Mouse (Mus musculus): ENCODE data around the gene Prr7. TPM values are rescaled to one million over a fixed set of nuclear protein-coding genes. Genes with fewer than 3 reads are reported as not detected.
"Not testable (repeated sequence)": the region's sequence is repeated elsewhere in the genome, so short reads cannot be mapped to it uniquely, and the experiment has no call there.

Prr7 gene
- polyA plus RNA-seq, 1 experiment from 2014 or later, result 6.7 TPM

- H3K4me1 ChIP-seq (ENCODE audit: control insufficient read depth, insufficient read depth, low read length), result no peaks in the 10 kb centered on the region
Observed at GRCm38 (mm10) chr13:55429226-55429888, 34.7 kb upstream of the Prr7 start.

GRCm38 (mm10) chr13:55430566-55430965 lies 33.5 kb upstream of the Prr7 start:
- no peak for ATAC-seq (ENCODE audit: low read depth)
- Histone ChIP-seq H3K36me3 (ENCODE audit: control insufficient read depth, insufficient read depth, low read length) (no peaks in the 10 kb centered on the region), H3K27me3 (ENCODE audit: control insufficient read depth, insufficient read depth, low read length) (no peaks in the 10 kb centered on the region), H3K9me3 (ENCODE audit: control insufficient read depth, low read length) (no peaks in the 10 kb centered on the region), H3K4me3 (ENCODE audit: low read depth, low read length) (no peak overlapping the region), H3K4me1 (ENCODE audit: control insufficient read depth, insufficient read depth, low read length) (no peaks in the 10 kb centered on the region), H3K27ac (ENCODE audit: low read depth, low read length) (no peak overlapping the region), H3K9ac (replicated peaks; ENCODE audit: low read depth, low read length) (no peak overlapping the region), H3K4me2 (ENCODE audit: low read depth, low read length) (no peak overlapping the region)
- WGBS, result 87% methylated on average over 2 of the region's 2 CpGs

More at GRCm38 (mm10) chr13:55429226-55429888, 34.7 kb upstream of the Prr7 start:
- Histone ChIP-seq H3K36me3 (ENCODE audit: control insufficient read depth, insufficient read depth, low read length) (no peaks in the 10 kb centered on the region), H3K27ac (ENCODE audit: low read depth, low read length) (no peak overlapping the region), H3K9me3 (ENCODE audit: control insufficient read depth, low read length) (no peaks in the 10 kb centered on the region), H3K9ac (replicated peaks; ENCODE audit: low read depth, low read length) (no peak overlapping the region), H3K4me3 (ENCODE audit: low read depth, low read length) (no peak overlapping the region), H3K27me3 (ENCODE audit: control insufficient read depth, insufficient read depth, low read length) (no peaks in the 10 kb centered on the region), H3K4me2 (ENCODE audit: low read depth, low read length) (no peak overlapping the region)
- ATAC-seq (ENCODE audit: low read depth), result no peak
- WGBS, result 73% methylated on average over 12 of the region's 12 CpGs

DNA sequence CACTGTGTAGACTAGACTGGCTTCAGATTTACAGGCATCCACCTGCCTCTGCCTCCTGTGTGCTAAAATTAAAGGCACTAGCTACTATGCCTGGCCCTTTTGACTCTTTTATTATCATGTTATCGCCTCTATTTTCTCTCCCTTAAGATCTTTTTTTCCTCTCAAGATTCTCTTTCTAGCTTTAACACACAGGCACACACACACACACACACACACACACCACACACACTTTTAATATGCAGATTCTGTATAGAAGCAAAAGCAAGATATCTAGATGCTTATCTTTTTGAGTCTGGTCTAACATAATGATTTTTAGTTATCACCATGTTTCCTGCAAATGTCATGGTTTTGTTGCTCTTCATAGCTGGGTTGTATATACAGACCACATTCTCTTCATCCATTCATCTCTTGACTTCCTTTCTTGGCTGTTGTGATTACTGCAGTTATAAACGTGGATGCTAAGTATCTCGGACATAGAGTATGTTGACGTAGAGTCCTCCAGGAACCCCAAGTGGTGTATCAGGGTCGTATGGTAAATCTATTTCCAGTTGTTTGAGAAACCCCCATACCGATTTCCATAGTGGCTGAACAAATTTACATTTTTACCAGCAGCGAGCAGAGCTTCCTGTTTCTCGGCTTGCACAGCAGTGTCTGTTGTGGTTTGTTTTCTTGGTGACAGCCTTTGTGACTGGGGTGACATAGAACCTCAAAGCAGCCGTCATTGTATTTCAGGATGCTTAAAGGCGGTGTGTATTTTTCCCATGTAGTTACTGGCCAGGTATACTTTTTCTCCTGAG lies 32.0 kb upstream of the Prr7 start:
- H3K9me3 ChIP-seq (ENCODE audit: control insufficient read depth, low read length), result no peaks in the 10 kb centered on the region
- no peaks in the 10 kb centered on the region for H3K4me1 ChIP-seq (ENCODE audit: control insufficient read depth, insufficient read depth, low read length)
- no peak overlapping the region for H3K27ac ChIP-seq (ENCODE audit: low read depth, low read length)
- no peaks in the 10 kb centered on the region for H3K27me3 ChIP-seq (ENCODE audit: control insufficient read depth, insufficient read depth, low read length)
- WGBS, result 76% methylated on average over 10 of the region's 10 CpGs
- no peak overlapping the region for H3K4me3 ChIP-seq (ENCODE audit: low read depth, low read length)
- ATAC-seq (ENCODE audit: low read depth), result no peak
- H3K36me3 ChIP-seq (ENCODE audit: control insufficient read depth, insufficient read depth, low read length), result no peaks in the 10 kb centered on the region
- H3K9ac ChIP-seq (replicated peaks; ENCODE audit: low read depth, low read length), result no peak overlapping the region
- no peak overlapping the region for H3K4me2 ChIP-seq (ENCODE audit: low read depth, low read length)

DNA sequence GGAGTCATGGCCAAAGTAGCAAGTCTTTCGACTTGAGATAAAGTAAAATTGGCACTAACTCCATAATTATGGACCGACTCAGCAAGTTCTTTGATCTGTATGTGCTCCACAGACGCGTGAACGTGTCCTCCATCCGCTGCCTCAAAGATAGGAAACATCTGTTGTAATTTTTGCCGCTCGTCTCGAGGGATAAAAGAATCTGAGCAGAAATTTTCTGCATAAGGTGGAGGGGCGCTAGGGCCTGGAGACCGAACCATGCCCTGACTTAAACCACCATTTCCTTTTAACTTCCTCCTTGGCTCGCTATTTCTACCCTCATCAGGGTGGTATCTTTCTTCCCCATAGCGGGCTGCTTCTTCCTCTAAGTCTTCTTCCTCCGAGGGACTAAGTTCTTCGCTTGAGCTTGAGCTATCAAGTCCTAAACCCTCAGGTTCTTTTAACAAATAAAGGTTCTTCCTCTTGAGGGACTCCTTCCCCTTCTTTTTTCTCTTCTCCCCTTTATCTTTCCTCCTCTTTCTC lies 26.9 kb upstream of the Prr7 start:
- not testable (repeated sequence) for H3K4me2 ChIP-seq (ENCODE audit: low read depth, low read length); ATAC-seq (ENCODE audit: low read depth)
- WGBS, result 90% methylated on average over 14 of the region's 15 CpGs

GRCm38 (mm10) chr13:55443799-55444285 lies 20.2 kb upstream of the Prr7 start:
- H3K9me3 ChIP-seq (ENCODE audit: control insufficient read depth, low read length), result no peaks in the 10 kb centered on the region
- 35% methylated on average over 9 of the region's 9 CpGs for WGBS
- H3K9ac ChIP-seq (replicated peaks; ENCODE audit: low read depth, low read length), result peak overlapping the region; percentile 56
- H3K4me1 ChIP-seq (ENCODE audit: control insufficient read depth, insufficient read depth, low read length), result peaks cover 26% of the 10 kb centered on the region
- H3K36me3 ChIP-seq (ENCODE audit: control insufficient read depth, insufficient read depth, low read length), result no peaks in the 10 kb centered on the region
- H3K27ac ChIP-seq (ENCODE audit: low read depth, low read length), result peak overlapping the region; percentile 91; the same call in 1 of the 2 replicates
- no peaks in the 10 kb centered on the region for H3K27me3 ChIP-seq (ENCODE audit: control insufficient read depth, insufficient read depth, low read length)
- peak overlapping the region; percentile 79 for H3K4me3 ChIP-seq (ENCODE audit: low read depth, low read length)
- peak overlapping the region; percentile 67 for H3K4me2 ChIP-seq (ENCODE audit: low read depth, low read length)
- ATAC-seq (ENCODE audit: low read depth), result no peak

More for the DNA sequence above, 26.9 kb upstream of the Prr7 start:
- H3K27me3 ChIP-seq (ENCODE audit: control insufficient read depth, insufficient read depth, low read length); H3K4me3 ChIP-seq (ENCODE audit: low read depth, low read length); H3K4me1 ChIP-seq (ENCODE audit: control insufficient read depth, insufficient read depth, low read length); H3K27ac ChIP-seq (ENCODE audit: low read depth, low read length); H3K36me3 ChIP-seq (ENCODE audit: control insufficient read depth, insufficient read depth, low read length); H3K9me3 ChIP-seq (ENCODE audit: control insufficient read depth, low read length); H3K9ac ChIP-seq (replicated peaks; ENCODE audit: low read depth, low read length): not testable (repeated sequence)

GRCm38 (mm10) chr13:55444286-55444936 lies 19.7 kb upstream of the Prr7 start:
- Histone ChIP-seq H3K9ac (replicated peaks; ENCODE audit: low read depth, low read length) (peak overlapping the region; percentile 56), H3K4me1 (ENCODE audit: control insufficient read depth, insufficient read depth, low read length) (peaks cover 26% of the 10 kb centered on the region), H3K27ac (ENCODE audit: low read depth, low read length) (peak overlapping the region; percentile 91), H3K4me3 (ENCODE audit: low read depth, low read length) (peak overlapping the region; percentile 79), H3K9me3 (ENCODE audit: control insufficient read depth, low read length) (no peaks in the 10 kb centered on the region), H3K36me3 (ENCODE audit: control insufficient read depth, insufficient read depth, low read length) (no peaks in the 10 kb centered on the region), H3K27me3 (ENCODE audit: control insufficient read depth, insufficient read depth, low read length) (no peaks in the 10 kb centered on the region), H3K4me2 (ENCODE audit: low read depth, low read length) (peak overlapping the region; percentile 67)
- WGBS, result 1% methylated on average over 33 of the region's 33 CpGs
- ATAC-seq (ENCODE audit: low read depth), result peak; percentile 76

DNA sequence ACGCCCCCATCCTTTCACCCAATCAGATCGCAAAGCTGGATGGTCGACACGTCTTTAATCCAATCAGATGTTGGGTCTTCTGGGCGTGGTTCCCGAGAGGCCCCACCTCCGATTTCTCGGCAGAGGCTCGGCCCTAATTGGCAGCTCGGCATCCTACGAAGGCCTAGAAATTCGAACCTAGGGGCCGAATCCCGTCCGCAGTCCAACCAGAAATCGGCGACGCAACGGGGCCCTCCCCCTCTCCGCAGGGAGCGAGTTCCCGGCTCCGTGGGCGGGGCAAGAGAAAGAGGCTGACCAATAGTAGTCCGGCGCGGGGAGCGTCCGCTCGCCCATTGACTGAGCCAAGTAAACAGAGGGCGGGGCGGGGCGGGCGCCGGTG lies 19.1 kb upstream of the Prr7 start, which contains the start of gene Grk6:
TSS of gene Grk6 (plus strand) at position 136 of the 379 bp plus-strand sequence.
- Histone ChIP-seq H3K27ac (ENCODE audit: low read depth, low read length) (peak within 1 kb of the TSS; percentile 91), H3K36me3 (ENCODE audit: control insufficient read depth, insufficient read depth, low read length) (no peaks in the 10 kb centered on the region), H3K4me1 (ENCODE audit: control insufficient read depth, insufficient read depth, low read length) (peaks cover 26% of the 10 kb centered on the region), H3K4me2 (ENCODE audit: low read depth, low read length) (peak within 1 kb of the TSS; percentile 84), H3K9me3 (ENCODE audit: control insufficient read depth, low read length) (no peaks in the 10 kb centered on the region), H3K9ac (replicated peaks; ENCODE audit: low read depth, low read length) (peak within 1 kb of the TSS; percentile 83), H3K4me3 (ENCODE audit: low read depth, low read length) (peak within 1 kb of the TSS; percentile 79), H3K27me3 (ENCODE audit: control insufficient read depth, insufficient read depth, low read length) (no peaks in the 10 kb centered on the region)
- ATAC-seq (ENCODE audit: low read depth), result peak; percentile 96
- WGBS, result 0% methylated on average over 33 of the region's 35 CpGs

GRCm38 (mm10) chr13:55445361-55446091 lies 18.5 kb upstream of the Prr7 start:
- 0% methylated on average over 62 of the region's 66 CpGs for WGBS
- peaks cover 6% of the 10 kb centered on the region for H3K36me3 ChIP-seq (ENCODE audit: control insufficient read depth, insufficient read depth, low read length)
- H3K4me1 ChIP-seq (ENCODE audit: control insufficient read depth, insufficient read depth, low read length), result peaks cover 26% of the 10 kb centered on the region
- peak overlapping the region; percentile 79 for H3K4me3 ChIP-seq (ENCODE audit: low read depth, low read length)
- peak overlapping the region; percentile 84 for H3K4me2 ChIP-seq (ENCODE audit: low read depth, low read length)
- H3K9ac ChIP-seq (replicated peaks; ENCODE audit: low read depth, low read length), result peak overlapping the region; percentile 83
- peak overlapping the region; percentile 91 for H3K27ac ChIP-seq (ENCODE audit: low read depth, low read length)
- H3K27me3 ChIP-seq (ENCODE audit: control insufficient read depth, insufficient read depth, low read length), result no peaks in the 10 kb centered on the region
- no peak; the same call in 1 of the 2 replicates for ATAC-seq (ENCODE audit: low read depth)
- no peaks in the 10 kb centered on the region for H3K9me3 ChIP-seq (ENCODE audit: control insufficient read depth, low read length)
